Mouse (Mus musculus) heart, adult 2 months (tissue): ENCODE results near the gene Tmprss3. TPM values are rescaled to one million over a fixed set of nuclear protein-coding genes. Genes with fewer than 3 reads are reported as not detected.
A peak's percentile ranks its signal among the peaks of the same experiment; 100 is the strongest.

Experiments
- DNase-seq, 2 experiments: peaks; one replicate each; pipeline ENCODE4 v3.0.0; 2021
- H3K27ac ChIP-seq: fragments of 200-600 bp; 2 replicates; pipeline ENCODE4 v1.8.1; 2022
- H3K27me3 ChIP-seq: fragments of 200-500 bp; 2 replicates; pipeline ENCODE4 v1.6.1; 2012; ENCODE audit warnings: mild to moderate bottlenecking, low read length, inconsistent platforms, mixed read lengths; ENCODE audit not compliant: control insufficient read depth, insufficient read depth
- H3K36me3 ChIP-seq: fragments of 200-500 bp; 2 replicates; pipeline ENCODE4 v1.6.1; 2012; ENCODE audit warnings: low read length, inconsistent platforms; ENCODE audit not compliant: control insufficient read depth, insufficient read depth
- H3K4me1 ChIP-seq: fragments of 200-500 bp; 2 replicates; pipeline ENCODE4 v1.6.1; 2011; ENCODE audit warnings: low read length; ENCODE audit not compliant: control insufficient read depth, insufficient read depth
- H3K4me3 ChIP-seq: fragments of 200-600 bp; 2 replicates; pipeline ENCODE4 v1.8.1; 2022
- H3K79me2 ChIP-seq: fragments of 200-500 bp; replicated peaks from 2 replicates; pipeline ENCODE4 v1.6.1; 2012; ENCODE audit warnings: mild to moderate bottlenecking, inconsistent platforms, low read length, moderate library complexity, mixed read lengths; ENCODE audit not compliant: control insufficient read depth, insufficient read depth
- H3K9ac ChIP-seq: fragments of 200-500 bp; 2 replicates; pipeline ENCODE4 v1.6.1; 2012; ENCODE audit warnings: low read depth, mild to moderate bottlenecking, control low read depth, inconsistent platforms, low read length, mixed read lengths
- CTCF ChIP-seq: fragments of 200-600 bp; IDR thresholded peaks from 2 replicates; pipeline ENCODE4 v1.8.1; 2022; ENCODE audit warnings: antibody characterized with exemption, mild to moderate bottlenecking, moderate library complexity
- EP300 ChIP-seq: fragments of 200-500 bp; IDR thresholded peaks from 2 replicates; pipeline ENCODE4 v1.6.1; 2011; ENCODE audit warnings: low read depth, low read length, control low read depth; ENCODE audit not compliant: insufficient read depth
- POLR2A ChIP-seq: fragments of 200-500 bp; IDR thresholded peaks from 2 replicates; pipeline ENCODE4 v1.6.1; 2011; ENCODE audit warnings: mild to moderate bottlenecking, low read depth, low read length, control low read depth; ENCODE audit not compliant: insufficient read depth
- WGBS: fragments of 180-500 bp; shearing (Covaris S2); methylation state at CpG from one replicate; pipeline ENCODE4 v1.1.7; 2018; 5-methylcytosine and 5-hydroxymethylcytosine counted together
- intact Hi-C: fragments of 180-260 bp; cut with DNase I; formaldehyde crosslinking; loops from one replicate; pipeline ENCODE4 v1.15.1; 2025
- polyA plus RNA-seq: library from polyadenylated mRNA; depleted of rRNA; stranded (reverse); fragments of >200 nt; gene quantifications from 2 replicates; pipeline ENCODE4 v1.2.3, GENCODE M21; 2012
- total RNA-seq, 2 experiments: library from RNA; stranded (reverse); gene quantifications; 2 replicates each; pipeline ENCODE4 v1.2.3; 2021

The Tmprss3 gene
- total and polyA plus RNA-seq, 3 experiments: not detected

GRCm38 (mm10) chr17:31208654-31209053, 9.9 kb upstream of the Tmprss3 start:
- no peak overlapping the region for H3K4me3 ChIP-seq
- no peaks in the 10 kb centered on the region for H3K36me3 ChIP-seq
- H3K4me1 ChIP-seq: no peaks in the 10 kb centered on the region
- no peak for DNase-seq
- 86% methylated on average over 8 of the region's 8 CpGs for WGBS
- TF ChIP-seq EP300 (no peak), CTCF (no peak), POLR2A (no peak)
- intact Hi-C loops: no loop called here
- no peaks in the 10 kb centered on the region for H3K79me2 ChIP-seq
- H3K27me3 ChIP-seq: 0 out of 2 replicates have a peak, but pooled peaks cover 3% of the 10 kb centered on the region
- no peak overlapping the region for H3K9ac ChIP-seq
- no peak overlapping the region for H3K27ac ChIP-seq

DNA sequence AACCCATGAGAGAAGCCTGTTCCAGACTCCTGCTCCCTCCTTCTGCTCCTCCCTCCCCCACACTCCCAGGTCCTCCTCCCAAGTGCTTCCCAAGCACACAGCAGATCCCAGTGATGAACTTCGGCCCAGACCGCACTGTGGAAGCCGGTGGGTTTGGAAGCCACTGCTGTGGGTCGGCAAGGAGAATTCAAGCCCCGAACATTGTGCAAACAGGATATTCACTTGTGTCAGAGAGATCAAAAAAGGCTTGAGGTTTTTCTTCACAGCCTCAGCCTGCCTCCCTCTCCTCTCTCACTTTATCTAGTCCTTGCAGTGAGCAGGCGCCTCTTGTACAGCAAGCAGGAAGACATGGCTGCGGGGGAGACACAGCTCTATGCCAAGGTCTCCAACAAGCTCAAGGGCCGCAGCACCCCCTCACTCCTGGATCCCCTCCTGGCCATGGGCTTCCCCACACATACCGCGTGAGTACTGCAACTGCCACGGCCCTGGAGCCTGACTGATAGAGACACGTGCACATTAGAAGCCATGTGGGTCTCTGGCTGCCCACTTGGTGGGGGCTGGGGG, 9.1 kb upstream of the Tmprss3 start, which contains the start of gene Ubash3a:
Ubash3a (plus strand) TSS at position 103 of the 564 bp plus-strand sequence.
- intact Hi-C loops: no loop called here
- Histone ChIP-seq H3K27ac (no peak within 1 kb of the TSS), H3K4me1 (no peaks in the 10 kb centered on the region), H3K4me3 (no peak within 1 kb of the TSS), H3K36me3 (no peaks in the 10 kb centered on the region), H3K9ac (0 out of 2 replicates have a peak within 1 kb of the TSS, but pooled peaks have one; percentile 12), H3K79me2 (no peaks in the 10 kb centered on the region), H3K27me3 (0 out of 2 replicates have a peak, but pooled peaks cover 3% of the 10 kb centered on the region)
- no peak for TF ChIP-seq EP300
- TF ChIP-seq CTCF: no peak
- TF ChIP-seq POLR2A: no peak
- DNase-seq: no peak
- 27% methylated on average over 12 of the region's 12 CpGs for WGBS

DNA sequence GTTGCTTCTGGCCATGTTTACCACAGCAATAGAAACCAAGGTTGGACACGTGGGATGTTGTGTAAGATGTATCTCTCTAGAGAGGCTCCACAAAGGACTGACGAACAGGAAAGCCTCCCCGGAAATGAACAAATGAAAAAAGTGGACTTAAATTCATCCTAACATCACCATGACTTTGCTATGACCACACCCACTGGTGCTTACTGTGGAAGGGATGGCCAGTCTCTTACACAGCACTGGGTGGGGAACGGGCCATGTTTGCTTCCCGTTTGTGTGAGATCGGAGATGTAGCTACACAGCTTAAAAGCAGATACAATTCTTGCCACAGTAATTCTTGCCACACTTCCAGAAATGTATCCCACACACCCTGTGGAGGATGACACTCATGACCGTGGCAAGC, 2.5 kb downstream of the Tmprss3 start:
- Histone ChIP-seq H3K27me3 (no peaks in the 10 kb centered on the region), H3K27ac (no peak overlapping the region), H3K9ac (no peak overlapping the region), H3K79me2 (no peaks in the 10 kb centered on the region), H3K36me3 (no peaks in the 10 kb centered on the region), H3K4me3 (no peak overlapping the region), H3K4me1 (no peaks in the 10 kb centered on the region)
- WGBS: 74% methylated on average over 7 of the region's 7 CpGs
- TF ChIP-seq CTCF (no peak), POLR2A (no peak), EP300 (no peak)
- intact Hi-C loops: no loop called here
- no peak for DNase-seq

- Histone ChIP-seq H3K79me2 (no peaks in the 10 kb centered on the region), H3K27me3 (no peaks in the 10 kb centered on the region), H3K9ac (no peak overlapping the region), H3K4me1 (no peaks in the 10 kb centered on the region), H3K4me3 (no peak overlapping the region), H3K27ac (no peak overlapping the region), H3K36me3 (no peaks in the 10 kb centered on the region)
- WGBS: 62% methylated on average over 6 of the region's 6 CpGs
- TF ChIP-seq POLR2A (no peak), EP300 (no peak), CTCF (no peak)
- no peak for DNase-seq
- intact Hi-C loops: no loop called here
These were observed 3.6 kb downstream of the Tmprss3 start for GRCm38 (mm10) chr17:31195207-31195606.

DNA sequence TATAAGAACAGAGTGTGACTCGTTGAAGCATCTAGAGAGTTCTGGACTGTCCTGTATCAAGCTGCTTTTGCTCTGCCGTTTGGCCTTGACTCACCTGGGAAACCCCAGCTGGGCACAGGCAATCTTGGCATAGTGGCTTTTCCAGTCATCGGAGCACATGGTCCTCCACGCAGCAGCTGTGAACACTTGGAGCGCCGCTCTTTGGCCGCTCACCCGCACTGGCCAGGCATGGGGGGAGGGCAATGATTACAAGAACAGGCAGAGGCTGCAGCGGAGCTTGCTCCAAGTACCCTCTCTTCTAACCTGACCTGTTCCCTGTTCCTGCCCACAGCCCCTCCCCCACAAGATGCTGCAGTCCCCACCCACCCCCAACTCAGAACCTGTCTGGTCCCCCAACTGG, 5.4 kb downstream of the Tmprss3 start:
- no peaks in the 10 kb centered on the region for H3K27me3 ChIP-seq
- no peaks in the 10 kb centered on the region for H3K36me3 ChIP-seq
- H3K4me3 ChIP-seq: no peak overlapping the region
- no peaks in the 10 kb centered on the region for H3K79me2 ChIP-seq
- DNase-seq: no peak
- no peaks in the 10 kb centered on the region for H3K4me1 ChIP-seq
- intact Hi-C loops: no loop called here
- H3K27ac ChIP-seq: no peak overlapping the region
- H3K9ac ChIP-seq: no peak overlapping the region
- TF ChIP-seq CTCF (no peak), EP300 (no peak), POLR2A (no peak)
- 68% methylated on average over 9 of the region's 9 CpGs for WGBS

DNA sequence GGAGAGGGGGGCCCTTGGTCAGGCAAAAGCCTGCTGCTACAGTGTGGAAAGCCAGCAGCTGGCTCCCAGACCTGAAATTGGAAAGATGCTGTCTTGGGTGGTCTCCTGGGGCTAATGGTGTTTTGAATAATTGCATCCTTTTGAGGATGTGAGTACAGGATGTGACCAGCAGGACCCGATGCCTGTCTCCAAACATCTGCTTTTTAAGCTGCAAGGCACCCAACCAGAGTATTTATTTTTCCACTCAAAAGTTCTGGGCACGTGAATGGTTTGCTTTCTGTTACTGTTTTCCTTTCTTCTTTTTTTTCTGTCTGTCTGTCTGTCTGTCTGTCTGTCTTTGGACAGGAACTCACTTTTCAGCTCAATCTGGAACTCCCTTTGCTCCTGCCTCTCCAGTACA, 6.1 kb downstream of the Tmprss3 start:
- Histone ChIP-seq H3K27ac (no peak overlapping the region), H3K4me1 (no peaks in the 10 kb centered on the region), H3K27me3 (no peaks in the 10 kb centered on the region), H3K9ac (no peak overlapping the region), H3K36me3 (no peaks in the 10 kb centered on the region), H3K79me2 (no peaks in the 10 kb centered on the region), H3K4me3 (no peak overlapping the region)
- intact Hi-C loops: no loop called here
- DNase-seq: no peak
- 41% methylated on average over 2 of the region's 2 CpGs for WGBS
- TF ChIP-seq POLR2A (no peak), CTCF (no peak), EP300 (no peak)
